Mouse (Mus musculus) C2C12 (cell line): Measurements from ENCODE around the gene Ifi35. TPM values are rescaled to one million over a fixed set of nuclear protein-coding genes. Genes with fewer than 3 reads are reported as not detected.

Experiments
- H3K27me3 ChIP-seq: one replicate; pipeline ENCODE4 v1.6.1; 2011; ENCODE audit not compliant: control insufficient read depth, insufficient read depth, insufficient read length
- H3K36me3 ChIP-seq: one replicate; pipeline ENCODE4 v1.6.1; 2011; ENCODE audit not compliant: control insufficient read depth, insufficient read depth
- H3K4me3 ChIP-seq: one replicate; pipeline ENCODE4 v1.5.1; 2011; ENCODE audit warnings: mild to moderate bottlenecking, control low read depth; ENCODE audit not compliant: poor library complexity, insufficient read depth, severe bottlenecking
- H3K79me2 ChIP-seq: one replicate; pipeline ENCODE4 v1.6.1; 2011; ENCODE audit not compliant: control insufficient read depth, insufficient read depth
- H3K79me3 ChIP-seq: one replicate; pipeline ENCODE4 v1.6.1; 2011; ENCODE audit warnings: low read depth, control low read depth
- H3ac ChIP-seq: one replicate; pipeline ENCODE3; 2011; ENCODE audit warnings: low read depth; ENCODE audit not compliant: control insufficient read depth, insufficient read length
- CEBPB ChIP-seq: IDR thresholded peaks from one replicate; pipeline ENCODE4 v1.6.1; 2011; ENCODE audit warnings: low read depth, mild to moderate bottlenecking, control low read depth, moderate library complexity
- CTCF ChIP-seq: IDR thresholded peaks from one replicate; pipeline ENCODE4 v1.5.1; 2011; ENCODE audit not compliant: control insufficient read depth, insufficient read depth, insufficient read length
- FOSL1 ChIP-seq: IDR thresholded peaks from one replicate; pipeline ENCODE4 v1.8.0; 2011; ENCODE audit warnings: mild to moderate bottlenecking, low read length; ENCODE audit not compliant: poor library complexity, insufficient read depth, severe bottlenecking
- MAX ChIP-seq: IDR thresholded peaks from one replicate; pipeline ENCODE4 v1.6.1; 2011; ENCODE audit warnings: mild to moderate bottlenecking, control low read depth
- MYOD1 ChIP-seq: IDR thresholded peaks from one replicate; pipeline ENCODE4 v1.6.1; 2011; ENCODE audit warnings: low read depth; ENCODE audit not compliant: control insufficient read depth, insufficient read length
- MYOG ChIP-seq: IDR thresholded peaks from one replicate; pipeline ENCODE4 v1.6.1; 2011; ENCODE audit not compliant: control insufficient read depth, insufficient read length; ENCODE audit errors: extremely low read depth
- USF1 ChIP-seq: IDR thresholded peaks from one replicate; pipeline ENCODE4 v1.6.1; 2011; ENCODE audit warnings: low read depth, mild to moderate bottlenecking, control low read depth, moderate library complexity
- polyA plus RNA-seq: library from polyadenylated mRNA; unstranded; fragments of >200 nt; fragmentation: generic; extraction: Trizol; gene quantifications from one replicate; pipeline ENCODE4 v1.2.1, GENCODE M21; 2012; ENCODE audit warnings: missing spikeins

Gene Ifi35
- polyA plus RNA-seq, 1 experiment = 23.4 TPM

GRCm38 (mm10) chr11:101458217-101458616 lies 10.0 kb downstream of the Ifi35 start:
- H3K36me3 ChIP-seq = peaks cover 62% of the 10 kb centered on the region

GRCm38 (mm10) chr11:101459716-101460115 lies 11.5 kb downstream of the Ifi35 start:
- Histone ChIP-seq H3K36me3 (peaks cover 59% of the 10 kb centered on the region), H3ac (no peak overlapping the region), H3K4me3 (no peak overlapping the region), H3K79me2 (peaks cover 34% of the 10 kb centered on the region), H3K79me3 (peaks cover 6% of the 10 kb centered on the region), H3K27me3 (no peaks in the 10 kb centered on the region)
- TF ChIP-seq MAX = no peak
- TF ChIP-seq USF1 = no peak
- no peak for TF ChIP-seq MYOD1
- TF ChIP-seq FOSL1 = no peak
- TF ChIP-seq CEBPB = no peak
- TF ChIP-seq CTCF = no peak
- no peak for TF ChIP-seq MYOG

More at GRCm38 (mm10) chr11:101458217-101458616, 10.0 kb downstream of the Ifi35 start:
- Histone ChIP-seq H3K79me2 (peaks cover 26% of the 10 kb centered on the region), H3ac (no peak overlapping the region), H3K27me3 (no peaks in the 10 kb centered on the region), H3K79me3 (peaks cover 2% of the 10 kb centered on the region), H3K4me3 (no peak overlapping the region)
- TF ChIP-seq MYOD1 (no peak), MAX (no peak), CTCF (no peak), CEBPB (no peak), USF1 (no peak), MYOG (no peak), FOSL1 (no peak)

GRCm38 (mm10) chr11:101460321-101460720 lies 12.1 kb downstream of the Ifi35 start:
- H3K79me2 ChIP-seq = peaks cover 35% of the 10 kb centered on the region
- H3K79me3 ChIP-seq = peaks cover 6% of the 10 kb centered on the region
- no peak overlapping the region for H3K4me3 ChIP-seq
- no peaks in the 10 kb centered on the region for H3K27me3 ChIP-seq
- peaks cover 59% of the 10 kb centered on the region for H3K36me3 ChIP-seq
- no peak overlapping the region for H3ac ChIP-seq
- TF ChIP-seq MYOG (no peak), MYOD1 (no peak), FOSL1 (no peak), USF1 (no peak), CTCF (no peak), CEBPB (no peak), MAX (no peak)

GRCm38 (mm10) chr11:101462141-101462540 lies 13.9 kb downstream of the Ifi35 start:
- TF ChIP-seq USF1 (no peak), MAX (no peak), CEBPB (no peak), MYOD1 (no peak), FOSL1 (no peak), MYOG (no peak), CTCF (no peak)
- Histone ChIP-seq H3K36me3 (peaks cover 54% of the 10 kb centered on the region), H3K27me3 (no peaks in the 10 kb centered on the region), H3K79me3 (peaks cover 6% of the 10 kb centered on the region), H3ac (no peak overlapping the region), H3K4me3 (no peak overlapping the region), H3K79me2 (peaks cover 32% of the 10 kb centered on the region)

- Histone ChIP-seq H3ac (no peak overlapping the region), H3K4me3 (no peak overlapping the region), H3K79me3 (peaks cover 6% of the 10 kb centered on the region), H3K79me2 (peaks cover 32% of the 10 kb centered on the region), H3K27me3 (no peaks in the 10 kb centered on the region), H3K36me3 (peaks cover 47% of the 10 kb centered on the region)
- TF ChIP-seq MYOD1 (no peak), MYOG (no peak), USF1 (no peak), FOSL1 (no peak), CTCF (no peak), CEBPB (no peak), MAX (no peak)
These were observed 14.6 kb downstream of the Ifi35 start for GRCm38 (mm10) chr11:101462583-101463440.
